Mouse (Mus musculus): ENCODE measurements around the gene Oscp1.

DNA sequence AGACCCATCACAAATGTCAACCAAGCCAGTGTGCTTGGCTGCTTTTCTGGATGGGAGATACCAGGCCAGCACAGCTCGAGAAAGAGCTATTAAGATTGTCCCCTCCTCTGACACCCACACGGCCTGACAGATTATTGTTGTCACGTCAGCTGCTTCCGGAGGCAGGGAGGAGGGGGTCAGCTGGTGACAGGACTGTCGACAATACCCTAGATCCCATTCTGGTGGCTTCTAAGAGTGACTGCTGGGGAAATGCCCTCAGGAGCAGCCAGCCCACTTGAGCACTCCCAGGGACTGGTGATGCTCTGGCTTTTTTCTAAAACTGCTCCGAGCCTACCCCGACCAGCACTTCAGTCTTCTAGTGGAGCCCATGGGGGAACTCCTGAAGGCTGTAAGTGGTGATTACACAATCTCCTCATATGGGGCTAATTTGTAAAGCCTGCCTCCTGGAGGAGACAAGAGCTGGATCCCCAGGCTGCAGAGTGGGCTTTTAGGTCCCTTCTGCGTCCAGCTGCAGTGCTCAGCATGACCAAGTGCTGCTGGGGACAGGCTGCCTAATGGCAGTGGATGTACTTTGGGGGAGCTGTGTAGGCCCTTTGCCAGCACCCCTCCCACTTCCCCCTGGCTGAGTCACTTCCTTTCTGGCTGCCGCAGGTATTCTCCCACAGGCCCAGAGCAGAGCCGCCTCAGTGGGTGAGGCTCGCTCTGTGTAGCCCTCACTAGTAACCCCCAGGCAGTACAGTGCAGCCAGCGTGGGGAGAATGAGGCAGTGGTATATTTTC, 52.2 kb downstream of the Oscp1 start:
- TF ChIP-seq GATA1 (IDR thresholded peaks at IDR 0.05; ENCODE audit: borderline replicate concordance, low read length) (no peak), FLI1 (IDR thresholded peaks at IDR 0.05; ENCODE audit: low read length) (no peak)
